Mouse (Mus musculus) embryonic facial prominence, embryonic 14.5 days (tissue): ENCODE results near the gene Ptprk. TPM values are rescaled to one million over a fixed set of nuclear protein-coding genes. Genes with fewer than 3 reads are reported as not detected.

Source experiments
- ATAC-seq: fragments of 200-750 bp; cut with Nextera tagmentation; 2 replicates; pipeline ENCODE4 v1.8.0; 2017; ENCODE audit warnings: low read depth, moderate number of reproducible peaks, moderate TSS enrichment
- DNase-seq: peaks from one replicate; pipeline ENCODE4 v3.0.0-alpha.2; 2015; ENCODE audit warnings: low spot score
- H3K27ac ChIP-seq: fragments of 300-500 bp; sonication (generic); replicated peaks from 2 replicates; pipeline ENCODE4 v1.5.1; 2014; ENCODE audit warnings: low read depth, mild to moderate bottlenecking, low read length, moderate library complexity
- H3K27me3 ChIP-seq: fragments of 300-500 bp; sonication (generic); replicated peaks from 2 replicates; pipeline ENCODE4 v1.6.1; 2014; ENCODE audit warnings: low read length; ENCODE audit not compliant: control insufficient read depth, insufficient read depth
- H3K36me3 ChIP-seq: fragments of 300-500 bp; sonication (generic); 2 replicates; pipeline ENCODE4 v1.6.1; 2014; ENCODE audit warnings: low read length, mixed read lengths; ENCODE audit not compliant: control insufficient read depth, insufficient read depth
- H3K4me1 ChIP-seq: fragments of 300-500 bp; sonication (generic); 2 replicates; pipeline ENCODE4 v1.6.1; 2014; ENCODE audit warnings: antibody characterized with exemption, low read length; ENCODE audit not compliant: control insufficient read depth, insufficient read depth
- H3K4me2 ChIP-seq: fragments of 300-500 bp; sonication (generic); 2 replicates; pipeline ENCODE4 v1.6.1; 2014; ENCODE audit warnings: low read depth, mild to moderate bottlenecking, low read length, moderate library complexity, mixed read lengths
- H3K4me3 ChIP-seq: fragments of 300-500 bp; sonication (generic); 2 replicates; pipeline ENCODE4 v1.5.1; 2014; ENCODE audit warnings: low read depth, mild to moderate bottlenecking, low read length
- H3K9ac ChIP-seq: fragments of 300-500 bp; sonication (generic); 2 replicates; pipeline ENCODE4 v1.6.1; 2014; ENCODE audit warnings: low read depth, mild to moderate bottlenecking, low read length, moderate library complexity, mixed read lengths
- H3K9me3 ChIP-seq: fragments of 300-500 bp; sonication (generic); 2 replicates; pipeline ENCODE4 v1.6.1; 2016; ENCODE audit warnings: low read length; ENCODE audit not compliant: control insufficient read depth
- WGBS: fragments of 180-500 bp; shearing (Covaris S2); extraction: QIAGEN DNeasy Blood & Tissue Kit; methylation state at CpG from one replicate; pipeline ENCODE4 v1.1.7; 2014; 5-methylcytosine and 5-hydroxymethylcytosine counted together
- polyA plus RNA-seq: library from polyadenylated mRNA; unstranded; fragments of >200 nt; fragmentation: Nextera tagmentation; extraction: Ambion mirVana; gene quantifications from 2 replicates; pipeline ENCODE4 v1.2.1, GENCODE M21; 2014

The Ptprk gene
- polyA plus RNA-seq, 1 experiment from 2014 or later, result 21.7 TPM

- DNase-seq (no peak), ATAC-seq (no peak)
- no peak overlapping the region for H3K4me3 ChIP-seq
- H3K9ac ChIP-seq, result no peak overlapping the region
- H3K4me2 ChIP-seq, result no peak overlapping the region
- peaks cover 17% of the 10 kb centered on the region for H3K36me3 ChIP-seq
- no peak overlapping the region for H3K27ac ChIP-seq
- 83% methylated on average over 4 of the region's 4 CpGs for WGBS
- no peaks in the 10 kb centered on the region for H3K4me1 ChIP-seq
- H3K9me3 ChIP-seq, result no peaks in the 10 kb centered on the region
- H3K27me3 ChIP-seq, result no peaks in the 10 kb centered on the region
These were observed 513.8 kb downstream of the Ptprk start for GRCm38 (mm10) chr10:28588401-28588800.

- no peak overlapping the region for H3K4me2 ChIP-seq
- peaks cover 17% of the 10 kb centered on the region for H3K36me3 ChIP-seq
- no peak overlapping the region for H3K27ac ChIP-seq
- H3K9me3 ChIP-seq, result no peaks in the 10 kb centered on the region
- H3K9ac ChIP-seq, result no peak overlapping the region
- no peak overlapping the region for H3K4me3 ChIP-seq
- H3K4me1 ChIP-seq, result no peaks in the 10 kb centered on the region
- WGBS, result 87% methylated on average over 3 of the region's 3 CpGs
- ATAC-seq, result no peak
- H3K27me3 ChIP-seq, result no peaks in the 10 kb centered on the region
- DNase-seq, result no peak
These were observed 516.2 kb downstream of the Ptprk start for GRCm38 (mm10) chr10:28590822-28591221.

DNA sequence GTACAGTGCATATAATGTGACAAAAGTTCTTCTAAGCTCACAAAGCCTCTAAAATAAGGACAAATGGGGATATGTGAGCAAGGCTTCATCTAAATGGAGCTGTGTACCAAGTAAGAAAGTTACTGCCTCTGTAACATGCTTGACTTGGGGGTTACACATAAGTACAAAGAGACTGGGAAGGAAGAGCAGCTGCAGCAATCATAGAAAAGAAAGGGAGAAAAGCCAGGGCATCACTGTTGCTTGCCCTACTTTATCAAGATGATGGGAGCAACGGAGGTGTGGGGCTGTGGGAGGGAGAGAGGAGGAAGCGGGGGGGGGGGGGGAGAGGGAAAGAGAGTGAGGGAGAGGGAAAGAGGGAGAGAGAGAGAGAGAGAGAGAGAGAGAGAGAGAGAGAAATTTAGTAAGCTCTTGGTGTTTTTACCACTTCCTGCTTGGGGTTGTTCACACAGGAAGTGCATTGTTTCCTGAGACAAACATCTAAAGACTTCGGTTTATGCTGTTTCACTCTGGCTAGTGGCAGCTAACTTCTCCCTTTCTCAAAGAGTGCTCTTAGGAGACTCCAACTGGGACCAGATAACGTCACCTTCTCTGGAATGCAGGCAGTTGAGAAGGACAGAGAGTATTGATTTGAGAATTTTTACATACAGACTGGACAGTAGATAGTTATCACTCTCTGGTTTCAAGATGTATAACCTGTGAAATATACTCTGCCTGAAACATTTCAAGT, 519.1 kb downstream of the Ptprk start:
- H3K4me2 ChIP-seq, result no peak overlapping the region
- DNase-seq (no peak), ATAC-seq (no peak)
- H3K27me3 ChIP-seq, result no peaks in the 10 kb centered on the region
- H3K4me1 ChIP-seq, result no peaks in the 10 kb centered on the region
- H3K4me3 ChIP-seq, result no peak overlapping the region
- WGBS, result 61% methylated on average over 3 of the region's 4 CpGs
- H3K36me3 ChIP-seq, result peaks cover 17% of the 10 kb centered on the region
- no peak overlapping the region for H3K27ac ChIP-seq
- H3K9me3 ChIP-seq, result no peaks in the 10 kb centered on the region
- H3K9ac ChIP-seq, result no peak overlapping the region

- DNase-seq (no peak), ATAC-seq (no peak)
- H3K4me3 ChIP-seq, result no peak overlapping the region
- peaks cover 10% of the 10 kb centered on the region for H3K36me3 ChIP-seq
- 98% methylated on average over 3 of the region's 3 CpGs for WGBS
- no peak overlapping the region for H3K9ac ChIP-seq
- H3K4me1 ChIP-seq, result no peaks in the 10 kb centered on the region
- H3K9me3 ChIP-seq, result no peaks in the 10 kb centered on the region
- no peak overlapping the region for H3K4me2 ChIP-seq
- H3K27me3 ChIP-seq, result no peaks in the 10 kb centered on the region
- H3K27ac ChIP-seq, result no peak overlapping the region
These were observed 522.3 kb downstream of the Ptprk start for GRCm38 (mm10) chr10:28596897-28597296.

DNA sequence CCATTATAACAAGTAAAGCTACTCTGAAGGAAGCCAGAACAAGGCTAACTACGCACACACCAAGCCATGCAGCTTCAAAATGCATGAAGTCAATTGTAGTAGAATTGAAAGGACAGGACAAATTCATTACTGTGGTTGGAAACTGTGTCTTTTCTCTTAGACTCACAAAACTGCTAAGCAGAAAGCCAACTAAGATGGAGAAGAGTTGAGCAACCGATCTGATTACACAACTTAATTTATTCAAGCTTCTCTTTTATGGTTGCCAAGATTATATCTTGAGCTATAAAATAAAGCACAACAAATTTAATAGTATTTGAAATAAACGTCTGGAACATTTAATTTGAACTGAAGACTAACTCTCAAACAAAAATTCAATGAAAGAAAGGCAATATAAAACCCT, 534.5 kb downstream of the Ptprk start:
- peak; percentile 29 for DNase-seq

DNA sequence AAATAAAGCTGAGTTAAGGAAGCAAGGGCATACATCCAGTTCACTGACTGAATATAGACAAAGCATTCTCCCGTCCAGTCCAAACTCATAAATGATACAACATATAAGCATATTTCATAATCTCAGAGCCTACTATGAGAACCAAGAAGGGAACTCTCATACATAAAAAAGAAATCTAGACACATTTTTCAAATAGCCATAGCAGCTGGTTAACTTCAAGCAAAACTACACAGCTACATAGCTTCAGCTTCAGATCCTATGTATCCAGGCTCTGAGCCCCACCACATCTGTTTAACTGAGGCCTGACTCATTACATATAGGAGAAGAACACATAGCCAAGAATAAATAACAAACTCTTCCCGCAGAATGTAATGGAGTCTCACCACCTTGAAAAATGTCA, 539.8 kb downstream of the Ptprk start:
- WGBS, result 90% methylated on average over 2 of the region's 2 CpGs
- H3K9ac ChIP-seq, result no peak overlapping the region
- H3K36me3 ChIP-seq, result no peaks in the 10 kb centered on the region
- no peak for ATAC-seq
- no peak overlapping the region for H3K4me2 ChIP-seq
- no peak overlapping the region for H3K27ac ChIP-seq
- no peaks in the 10 kb centered on the region for H3K4me1 ChIP-seq
- no peaks in the 10 kb centered on the region for H3K27me3 ChIP-seq
- no peaks in the 10 kb centered on the region for H3K9me3 ChIP-seq
- no peak overlapping the region for H3K4me3 ChIP-seq
- no peak for DNase-seq

More for the DNA sequence above, 534.5 kb downstream of the Ptprk start:
- no peak for ATAC-seq
- no peaks in the 10 kb centered on the region for H3K4me1 ChIP-seq
- no peaks in the 10 kb centered on the region for H3K9me3 ChIP-seq
- no peaks in the 10 kb centered on the region for H3K36me3 ChIP-seq
- H3K9ac ChIP-seq, result no peak overlapping the region
- WGBS, result 67% methylated on average over 3 of the region's 3 CpGs
- no peaks in the 10 kb centered on the region for H3K27me3 ChIP-seq
- no peak overlapping the region for H3K4me3 ChIP-seq
- H3K4me2 ChIP-seq, result no peak overlapping the region
- no peak overlapping the region for H3K27ac ChIP-seq

- H3K4me3 ChIP-seq, result no peak overlapping the region
- no peak overlapping the region for H3K27ac ChIP-seq
- ATAC-seq (no peak), DNase-seq (no peak)
- H3K36me3 ChIP-seq, result no peaks in the 10 kb centered on the region
- no peaks in the 10 kb centered on the region for H3K27me3 ChIP-seq
- 97% methylated on average over 7 of the region's 7 CpGs for WGBS
- H3K4me2 ChIP-seq, result no peak overlapping the region
- no peak overlapping the region for H3K9ac ChIP-seq
- H3K4me1 ChIP-seq, result no peaks in the 10 kb centered on the region
- H3K9me3 ChIP-seq, result no peaks in the 10 kb centered on the region
These were observed 542.6 kb downstream of the Ptprk start for GRCm38 (mm10) chr10:28617203-28617602.

DNA sequence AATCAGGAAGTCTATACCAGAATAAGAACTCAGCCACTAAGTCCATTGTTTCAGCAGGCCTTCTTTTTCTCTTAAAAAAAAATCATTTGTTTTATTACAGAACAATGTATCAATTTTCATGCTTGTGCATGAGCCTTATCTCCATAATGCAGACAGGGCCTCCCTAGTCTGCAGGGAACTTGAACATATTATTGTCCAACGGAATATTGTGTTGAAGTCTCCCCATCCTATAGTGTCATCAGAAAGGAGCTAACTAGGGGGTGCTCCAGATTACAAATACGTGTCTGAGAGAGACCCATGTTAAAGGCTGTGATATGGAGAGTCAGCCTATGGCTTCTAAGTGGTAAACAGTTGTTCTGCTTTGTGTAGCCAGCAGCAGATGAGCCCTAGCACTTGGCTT, 543.4 kb downstream of the Ptprk start:
- DNase-seq (no peak), ATAC-seq (no peak)
- Histone ChIP-seq H3K4me1 (no peaks in the 10 kb centered on the region), H3K9ac (no peak overlapping the region), H3K4me3 (no peak overlapping the region), H3K27ac (no peak overlapping the region), H3K27me3 (no peaks in the 10 kb centered on the region), H3K9me3 (no peaks in the 10 kb centered on the region), H3K36me3 (no peaks in the 10 kb centered on the region), H3K4me2 (no peak overlapping the region)
- 72% methylated on average over 2 of the region's 2 CpGs for WGBS

DNA sequence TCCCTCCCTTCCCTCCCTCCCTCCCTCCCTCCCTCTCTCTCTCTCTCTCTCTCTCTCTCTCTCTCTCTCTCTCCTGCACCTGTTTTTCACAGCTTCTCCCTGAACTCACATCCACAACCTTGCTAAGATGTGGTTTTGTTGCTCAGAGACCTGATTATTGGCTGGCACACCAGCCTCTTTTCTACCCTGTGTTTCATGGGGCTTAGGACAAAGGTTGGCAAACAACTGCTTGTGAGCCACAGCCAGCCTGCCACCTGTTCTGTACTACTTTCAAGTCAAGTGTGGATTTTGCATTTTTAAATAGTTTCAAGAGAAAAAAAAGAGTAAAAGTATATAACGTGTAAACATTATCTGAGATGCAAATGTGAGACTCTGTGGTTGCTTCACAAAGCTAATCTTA, 544.8 kb downstream of the Ptprk start:
- H3K27me3 ChIP-seq, result no peaks in the 10 kb centered on the region
- 87% methylated on average over 1 of the region's 1 CpGs for WGBS
- H3K4me3 ChIP-seq, result no peak overlapping the region
- DNase-seq, result no peak
- no peaks in the 10 kb centered on the region for H3K4me1 ChIP-seq
- H3K36me3 ChIP-seq, result no peaks in the 10 kb centered on the region
- H3K27ac ChIP-seq, result no peak overlapping the region
- H3K9ac ChIP-seq, result no peak overlapping the region
- H3K4me2 ChIP-seq, result no peak overlapping the region
- no peaks in the 10 kb centered on the region for H3K9me3 ChIP-seq
- ATAC-seq, result no peak
